Mouse (Mus musculus): ENCODE measurements at regions not wholly inside any gene's neighbourhood (a gene's known extent, or its start where the extent isn't known, plus 50 kb on each side); places are given as distances from the start of the nearest gene placed in this dataset.

GRCm38 (mm10) chr15:42309586-42309985 lies 2175.4 kb downstream of the 9330182O14Rik start:
- peak; percentile 80 to 82 for DNase-seq

GRCm38 (mm10) chr15:42311166-42311565 lies 2177.0 kb downstream of the 9330182O14Rik start:
- no peak for DNase-seq

GRCm38 (mm10) chr15:42320349-42320748 lies 2186.2 kb downstream of the 9330182O14Rik start:
- DNase-seq = peak in 1 of 2 experiments; percentile 31

- no peak for DNase-seq
Observed at GRCm38 (mm10) chr15:42322940-42323339, 2188.8 kb downstream of the 9330182O14Rik start.

- peak; percentile 99 for DNase-seq
Observed at GRCm38 (mm10) chr15:42325221-42325620, 2191.1 kb downstream of the 9330182O14Rik start.

- DNase-seq = peak; percentile 28 to 31
Observed at GRCm38 (mm10) chr15:42328535-42328934, 2194.4 kb downstream of the 9330182O14Rik start.

GRCm38 (mm10) chr15:42329742-42330141 lies 2195.6 kb downstream of the 9330182O14Rik start:
- peak in 1 of 2 experiments; percentile 13 for DNase-seq

- no peak for DNase-seq
Observed at GRCm38 (mm10) chr15:42333642-42334041, 2199.5 kb downstream of the 9330182O14Rik start.

GRCm38 (mm10) chr15:42346131-42346530 lies 2212.0 kb downstream of the 9330182O14Rik start:
- DNase-seq = no peak

- no peak for DNase-seq
Observed at GRCm38 (mm10) chr15:42361871-42362270, 2227.7 kb downstream of the 9330182O14Rik start.

GRCm38 (mm10) chr15:42364979-42365378 lies 2230.8 kb downstream of the 9330182O14Rik start:
- no peak for DNase-seq

GRCm38 (mm10) chr15:42366796-42367195 lies 2232.6 kb downstream of the 9330182O14Rik start:
- DNase-seq = no peak

- no peak for DNase-seq
Observed at GRCm38 (mm10) chr15:42369603-42370002, 2235.4 kb downstream of the 9330182O14Rik start.

- no peak for DNase-seq
Observed at GRCm38 (mm10) chr15:42370044-42370443, 2235.9 kb downstream of the 9330182O14Rik start.

GRCm38 (mm10) chr15:42372704-42373286 lies 2238.6 kb downstream of the 9330182O14Rik start:
- no peak for DNase-seq
